Comparison of ENCODE assay signal across 14 mouse cellular contexts in genomic region chr13:10086336-10086735, GRCm38 (mm10).
A peak's percentile ranks its signal among the peaks of the same experiment; 100 is the strongest.
DNase-seq lines count a peak whose midpoint lies in the region; ATAC-seq lines count a peak whose summit lies in the region.
"Had no signal": no experiment of that assay in that cellular context is flagged by ENCODE, and none has a peak within 500 bp of the region (broad histone marks: within the 10 kb centered on the region; RNA-seq: fewer than 3 reads in every experiment).

No protein-coding gene starts in this region.

- no peak overlapping the region for H3K4me2 ChIP-seq in midbrain, embryonic 13.5 days (replicated peaks)
- no peak overlapping the region for H3K4me2 ChIP-seq in midbrain, embryonic 15.5 days
- H3K4me2 ChIP-seq: kidney, embryonic 15.5 days had no signal

- no peak overlapping the region for H3K9ac ChIP-seq in midbrain, embryonic 13.5 days (replicated peaks)
- no peak overlapping the region for H3K9ac ChIP-seq in midbrain, embryonic 15.5 days
- H3K9ac ChIP-seq: kidney, embryonic 15.5 days had no signal

- 0 out of 2 replicates have a peak, but pooled peaks have one; percentile 50 for ATAC-seq in midbrain, embryonic 13.5 days
- no peak for ATAC-seq in midbrain, embryonic 15.5 days (replicated peaks)

- 90% methylated on average over 6 of the region's 6 CpGs for WGBS in midbrain, embryonic 13.5 days
- 84% methylated on average over 6 of the region's 6 CpGs for WGBS in midbrain, embryonic 15.5 days

- DNase-seq in frontal cortex, postnatal 36 days (ENCODE audit: low spot score in 2 of 2) = peak; percentile 32 to 53
- DNase-seq in frontal cortex, postnatal 25 days (ENCODE audit: low spot score in 2 of 2) = no peak
- peak; percentile 70 to 85 for DNase-seq in layer of hippocampus, adult 18-20 months (ENCODE audit: low spot score in 2 of 2)
- DNase-seq in right cerebral cortex, postnatal 10 days (ENCODE audit: low spot score in 2 of 2) = peak; percentile 41 to 65
- no peak for DNase-seq in c-Kit-positive CD71-positive TER-119-positive erythroid progenitor cells, embryonic 14.5 days (ENCODE audit: low spot score)
- DNase-seq in natural killer cell, adult 2 months (ENCODE audit: low spot score in 2 of 2) = no peak
- DNase-seq: liver; lung, postnatal 10 days; midbrain, embryonic 14.5 days had no signal

- no peaks in the 10 kb centered on the region for H3K27me3 ChIP-seq in midbrain, embryonic 13.5 days
- no peaks in the 10 kb centered on the region for H3K27me3 ChIP-seq in midbrain, embryonic 15.5 days (replicated peaks)
- H3K27me3 ChIP-seq: kidney, embryonic 15.5 days had no signal

- H3K9me3 ChIP-seq in midbrain, embryonic 13.5 days = 0 out of 2 replicates have a peak, but pooled peaks cover 3% of the 10 kb centered on the region
- no peaks in the 10 kb centered on the region for H3K9me3 ChIP-seq in midbrain, embryonic 15.5 days
- H3K9me3 ChIP-seq: embryonic facial prominence, embryonic 10.5 days; kidney, embryonic 15.5 days had no signal

- H3K36me3 ChIP-seq in midbrain, embryonic 13.5 days = no peaks in the 10 kb centered on the region
- H3K36me3 ChIP-seq in midbrain, embryonic 15.5 days (replicated peaks) = no peaks in the 10 kb centered on the region
- H3K36me3 ChIP-seq: embryonic facial prominence, embryonic 10.5 days; kidney, embryonic 15.5 days had no signal

- H3K4me1 ChIP-seq in midbrain, embryonic 13.5 days (replicated peaks) = no peaks in the 10 kb centered on the region
- H3K4me1 ChIP-seq in midbrain, embryonic 15.5 days = no peaks in the 10 kb centered on the region
- H3K4me1 ChIP-seq: embryonic facial prominence, embryonic 10.5 days; kidney, embryonic 15.5 days had no signal

- H3K4me3 ChIP-seq in midbrain, embryonic 13.5 days (replicated peaks) = no peak overlapping the region
- no peak overlapping the region for H3K4me3 ChIP-seq in midbrain, embryonic 15.5 days
- H3K4me3 ChIP-seq: embryonic facial prominence, embryonic 10.5 days; kidney, embryonic 15.5 days had no signal

- H3K27ac ChIP-seq in midbrain, embryonic 13.5 days = no peak overlapping the region
- no peak overlapping the region for H3K27ac ChIP-seq in midbrain, embryonic 15.5 days
- H3K27ac ChIP-seq: embryonic facial prominence, embryonic 10.5 days; kidney, embryonic 15.5 days; stomach, postnatal 0 days had no signal

Comparison
In these comparisons a context has a peak if more than half of its experiments do, and no peak if none do; other contexts are left out.
1. DNase-seq: peak in frontal cortex, postnatal 36 days (2 of 2), layer of hippocampus, adult 18-20 months (2 of 2) and right cerebral cortex, postnatal 10 days (2 of 2); none in frontal cortex, postnatal 25 days (0 of 2), c-Kit-positive CD71-positive TER-119-positive erythroid progenitor cells, embryonic 14.5 days (single experiment) and natural killer cell, adult 2 months (0 of 2).